Mouse (Mus musculus) gastrocnemius, postnatal 10 days (tissue): ENCODE results near the gene Scn7a. TPM values are rescaled to one million over a fixed set of nuclear protein-coding genes. Genes with fewer than 3 reads are reported as not detected.

Source experiments
- DNase-seq: peaks from one replicate; pipeline ENCODE4 v3.0.0; 2021; ENCODE audit warnings: mixed read lengths
- long read RNA-seq, 2 experiments: library from polyadenylated mRNA; stranded (forward); transcript quantifications; one replicate each; pipeline ENCODE4 v2.0.0; 2021
- total RNA-seq, 2 experiments: library from RNA; stranded (reverse); gene quantifications; 2 replicates each; pipeline ENCODE4 v1.2.3; 2021

Scn7a gene
- 1 to 10 TPM; 3.5 TPM for total RNA-seq
- long read RNA-seq, experiment 1, partial matches to known transcripts = 0 of 2 reads
- long read RNA-seq, experiment 1, other reads (novel, unspliced or antisense) = 2 of 2 reads
- long read RNA-seq, experiment 2, partial matches to known transcripts = 1 of 1 reads
- long read RNA-seq, experiment 2, other reads (novel, unspliced or antisense) = 0 of 1 reads

DNA sequence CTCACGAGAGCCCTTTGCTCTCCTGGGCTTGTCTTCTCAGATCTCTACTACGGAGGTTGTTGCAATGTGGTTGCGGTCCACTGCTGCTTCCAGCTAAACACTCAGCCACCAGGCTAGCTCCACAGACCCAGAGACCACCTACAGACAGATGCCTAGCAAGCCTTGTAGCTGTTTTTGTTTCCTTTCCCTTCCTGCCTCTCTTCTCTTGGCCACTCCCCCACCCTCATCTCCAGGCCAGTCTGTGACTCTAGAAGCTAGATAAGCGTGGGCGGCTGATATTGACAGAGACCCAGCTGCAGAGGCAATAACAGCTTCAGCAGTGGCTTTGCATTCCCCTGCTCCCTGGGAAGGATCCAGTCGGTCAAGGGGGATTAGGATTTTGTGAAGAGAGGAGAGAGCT, at the start of gene Scn7a:
Gene Scn7a (minus strand): TSS at position 150 of the 400 bp plus-strand sequence.
- peak; percentile 8 for DNase-seq

GRCm38 (mm10) chr2:66827729-66828128, 43.0 kb upstream of the Scn7a start:
- no peak for DNase-seq

DNA sequence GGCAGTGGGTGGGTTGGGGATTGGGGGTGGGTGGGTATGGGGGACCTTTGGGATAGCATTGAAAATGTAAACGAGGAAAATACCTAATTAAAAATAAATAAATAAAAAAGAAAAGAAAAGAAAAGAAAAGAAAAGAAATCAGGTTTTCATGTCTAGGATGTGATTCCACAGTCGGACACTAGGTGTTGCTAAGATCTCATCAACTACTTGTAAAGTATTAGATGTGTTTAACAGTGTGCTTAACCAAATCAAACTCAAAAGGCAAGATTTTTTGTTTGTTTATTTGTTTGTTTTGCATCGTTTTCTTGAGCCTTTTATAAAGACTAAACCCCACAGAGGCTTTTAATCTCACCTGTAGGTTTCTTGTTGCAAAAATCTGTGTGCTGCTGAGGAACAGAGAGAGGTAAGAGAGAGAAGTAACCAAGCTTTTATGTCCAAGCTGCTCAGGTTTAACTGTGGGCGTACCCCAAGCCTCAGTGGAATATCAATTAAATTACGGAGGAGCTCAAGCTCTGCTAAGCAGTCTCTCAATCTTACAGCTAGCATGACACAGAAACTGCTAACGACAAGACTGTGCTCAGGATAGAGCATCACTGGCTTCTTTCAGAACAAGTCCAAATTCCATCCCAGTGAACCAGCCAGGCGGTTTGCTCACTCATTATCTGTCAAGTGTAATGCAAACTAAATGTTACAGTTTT, 35.3 kb upstream of the Scn7a start:
- no peak for DNase-seq

GRCm38 (mm10) chr2:66799676-66800249, 15.0 kb upstream of the Scn7a start:
- DNase-seq = no peak

DNA sequence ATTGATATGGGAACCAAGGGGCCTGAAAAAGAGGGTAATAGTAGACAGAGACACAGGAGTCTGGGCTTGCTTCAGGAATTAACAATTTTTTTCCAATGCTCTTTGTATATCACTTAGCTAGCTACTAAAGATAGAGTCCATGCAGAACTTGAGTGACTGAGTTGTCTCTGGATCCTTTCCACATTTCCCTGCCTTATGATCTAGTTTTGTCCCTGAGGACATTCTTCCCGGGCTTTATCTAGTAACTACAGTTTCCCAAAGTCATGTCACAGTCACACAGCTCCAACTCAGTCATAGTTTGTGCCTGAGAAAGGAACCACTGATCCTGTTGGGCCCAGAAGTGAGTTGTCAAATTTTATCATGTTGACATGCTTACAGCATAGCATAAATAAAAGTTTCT, 12.8 kb upstream of the Scn7a start:
- DNase-seq = no peak

GRCm38 (mm10) chr2:66791629-66792028, 6.9 kb upstream of the Scn7a start:
- no peak for DNase-seq

GRCm38 (mm10) chr2:66780884-66781283, 3.8 kb downstream of the Scn7a start:
- no peak for DNase-seq

DNA sequence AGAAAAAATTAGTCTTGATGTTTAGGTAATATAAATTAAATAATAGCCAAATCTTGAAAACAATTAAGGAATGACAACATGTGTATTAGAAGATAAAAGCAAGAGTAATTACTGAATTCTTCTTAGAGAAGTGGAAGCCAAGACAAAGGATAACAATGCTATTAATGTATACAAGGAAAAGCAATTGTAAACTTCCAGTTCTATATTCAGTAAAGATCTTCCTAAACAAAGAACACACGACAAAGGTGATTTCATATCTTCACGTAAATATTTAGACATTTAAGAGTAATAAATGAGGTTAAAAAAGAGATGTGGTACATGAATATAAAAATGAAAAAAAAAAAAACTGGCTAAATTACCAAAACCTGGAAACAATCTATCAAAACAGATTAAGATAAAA, 16.7 kb downstream of the Scn7a start:
- no peak for DNase-seq

DNA sequence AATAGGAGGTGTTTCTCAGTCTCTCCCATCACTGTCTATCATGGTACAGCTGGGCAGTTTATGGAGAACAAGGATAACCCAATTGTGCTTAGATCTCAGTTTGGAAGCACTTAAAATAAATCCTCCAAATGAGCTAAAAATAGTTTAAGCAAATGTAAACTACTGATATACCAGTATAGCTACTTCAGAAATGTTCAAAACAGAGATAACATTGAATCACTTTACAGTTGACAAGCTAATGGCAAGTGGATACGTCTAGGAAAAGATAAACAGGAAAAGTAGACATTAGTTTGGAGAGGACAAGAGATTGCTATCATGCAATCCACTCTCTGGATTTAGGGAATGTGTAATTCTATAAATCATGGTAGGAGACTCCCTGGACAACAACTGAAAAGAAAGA, 19.5 kb downstream of the Scn7a start:
- no peak for DNase-seq

- DNase-seq = no peak
Observed at GRCm38 (mm10) chr2:66762905-66763304, 21.8 kb downstream of the Scn7a start.

DNA sequence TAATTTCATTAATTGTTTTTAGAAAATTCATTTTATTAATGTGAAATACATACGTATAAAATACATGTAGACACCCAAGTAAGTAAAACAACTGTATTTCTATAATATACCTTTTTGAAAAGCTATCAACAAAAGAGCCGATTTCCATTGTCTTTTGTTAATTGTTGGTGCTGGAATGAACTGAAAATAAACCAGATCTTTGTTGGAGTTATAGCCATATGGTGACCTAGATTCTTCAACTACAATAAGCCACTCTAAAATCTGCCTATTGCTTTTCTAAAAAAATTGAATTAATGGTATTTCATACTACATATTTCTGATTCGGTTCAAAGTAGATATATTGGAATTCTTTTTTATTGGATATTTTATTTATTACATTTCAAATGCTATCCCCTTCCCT, 56.7 kb downstream of the Scn7a start:
- no peak for DNase-seq

DNA sequence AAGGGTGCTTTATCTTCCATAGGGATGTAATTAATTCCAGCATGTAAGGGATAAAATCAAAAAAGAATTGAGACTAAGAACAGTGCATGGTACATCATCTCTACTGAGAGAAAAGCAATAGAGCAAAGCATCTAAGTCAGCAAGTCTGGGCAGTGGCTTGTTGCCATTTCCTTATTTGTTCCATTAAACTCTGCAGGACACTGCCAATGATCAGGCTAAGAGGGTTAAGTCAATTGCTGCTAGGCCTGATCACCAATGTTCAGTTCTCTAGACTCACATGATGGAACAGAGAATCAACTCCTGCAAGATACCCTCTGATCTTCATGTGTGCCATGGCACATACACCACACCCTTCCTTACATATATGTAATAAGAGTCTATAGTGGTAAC, 57.1 kb downstream of the Scn7a start:
- no peak for DNase-seq

DNA sequence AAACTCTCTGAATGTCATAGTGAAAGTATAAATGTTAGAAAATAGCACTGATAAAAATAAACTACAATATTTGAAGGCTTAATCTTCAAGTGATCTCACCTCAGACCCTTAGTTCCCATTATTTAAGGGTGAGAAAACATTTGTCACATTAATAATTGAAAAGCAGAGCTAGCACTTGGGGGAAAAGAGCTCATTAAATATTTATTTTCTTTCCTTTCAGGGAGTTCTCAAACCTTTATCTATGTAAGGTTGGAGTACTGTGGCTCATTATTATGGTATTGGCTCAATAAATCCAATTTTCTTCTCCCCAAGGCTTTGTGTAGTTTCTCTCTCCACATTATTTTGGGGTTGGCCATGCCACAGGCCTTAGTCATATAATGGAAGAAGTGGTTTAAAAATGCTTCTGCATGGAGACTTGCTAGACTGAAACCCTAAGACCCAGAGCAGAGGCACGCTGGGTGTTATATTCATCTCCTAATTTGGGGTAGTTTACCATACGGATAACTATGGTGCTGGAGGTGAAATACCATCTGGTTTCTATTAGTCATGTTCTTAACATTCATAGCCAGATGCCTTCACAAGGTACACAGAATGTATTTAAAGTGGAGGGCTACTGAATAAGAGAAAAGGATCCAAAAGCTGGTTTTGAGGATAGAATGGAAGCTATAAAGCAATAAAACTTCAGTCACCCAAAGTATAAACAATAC, 57.7 kb downstream of the Scn7a start:
- no peak for DNase-seq

DNA sequence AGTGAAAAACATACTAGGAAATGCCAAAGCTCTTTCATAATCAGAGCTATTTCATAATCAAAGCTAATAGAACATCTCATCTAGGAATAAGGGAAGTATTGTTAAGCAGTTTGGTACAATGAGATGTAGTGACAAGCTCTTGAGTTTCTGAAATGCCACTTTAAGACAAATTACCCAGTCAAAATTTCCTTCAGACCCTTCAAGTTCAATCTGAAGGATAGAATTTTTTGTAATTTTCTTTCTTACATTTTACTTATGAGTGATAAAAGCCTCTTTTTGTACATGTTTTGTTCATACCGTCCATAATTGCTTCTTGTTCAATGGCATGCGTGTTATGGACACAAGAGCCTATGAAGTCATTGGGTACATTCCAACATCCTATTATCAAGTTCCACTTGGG, 72.6 kb downstream of the Scn7a start:
- DNase-seq = no peak

DNA sequence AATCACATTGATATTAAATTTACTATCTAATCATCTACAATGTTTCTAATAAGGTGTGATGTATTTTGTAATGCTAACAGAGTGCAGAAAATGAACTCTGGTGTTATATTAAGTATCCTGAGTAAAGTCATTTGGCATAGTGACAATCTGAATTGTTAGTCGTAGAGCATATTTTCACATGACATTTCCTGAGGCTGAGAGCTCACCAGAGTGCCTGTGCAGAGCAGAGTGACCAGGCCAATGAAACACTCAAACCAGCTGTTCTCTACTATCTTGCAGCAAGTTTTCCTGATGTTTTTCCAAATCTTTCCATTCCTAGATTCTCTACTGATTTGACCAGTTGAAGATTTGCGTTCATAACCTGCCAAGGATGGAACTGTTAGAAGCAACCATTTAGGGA, 92.4 kb downstream of the Scn7a start:
- no peak for DNase-seq

DNA sequence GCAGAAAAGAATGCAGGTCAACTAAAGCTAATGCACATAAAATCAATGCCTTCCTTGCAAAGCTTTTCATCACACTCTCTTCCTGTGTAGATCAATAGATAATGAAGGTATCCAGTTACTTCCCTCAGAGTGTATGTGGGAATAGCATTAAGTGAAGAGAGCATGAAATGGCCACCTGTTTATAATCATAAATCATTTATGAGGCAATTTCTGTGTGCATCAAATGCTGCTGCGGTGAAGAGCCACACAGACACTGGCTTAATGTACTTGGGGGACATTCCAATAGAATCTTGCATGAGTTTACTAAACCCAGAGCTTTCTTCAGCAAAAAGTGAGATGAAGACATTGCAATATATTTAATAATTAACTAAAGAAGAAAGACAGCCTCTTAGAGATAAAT, 122.7 kb downstream of the Scn7a start:
- DNase-seq = no peak

- DNase-seq = no peak
Observed at GRCm38 (mm10) chr2:66656430-66656829, 128.3 kb downstream of the Scn7a start.

GRCm38 (mm10) chr2:66655431-66655830, 129.3 kb downstream of the Scn7a start:
- DNase-seq = no peak

- DNase-seq = no peak
Observed at GRCm38 (mm10) chr2:66644384-66644783, 140.3 kb downstream of the Scn7a start.

GRCm38 (mm10) chr2:66634580-66635359, 149.9 kb downstream of the Scn7a start, which contains the start of gene Scn9a:
Scn9a (minus strand) TSS chr2:66634962.
- DNase-seq = peak; percentile 4

GRCm38 (mm10) chr2:66632728-66633127, 152.0 kb downstream of the Scn7a start:
- DNase-seq = no peak
